Mouse (Mus musculus) erythroblast, adult 5-6 weeks (primary cell): ENCODE data around the gene Arl9. TPM values are rescaled to one million over a fixed set of nuclear protein-coding genes. Genes with fewer than 3 reads are reported as not detected.
"Not testable (repeated sequence)": the region's sequence is repeated elsewhere in the genome, so short reads cannot be mapped to it uniquely, and the experiment has no call there.

ENCODE experiments used
- ATAC-seq: replicated peaks from 2 replicates; pipeline ENCODE4 v1.8.0; 2016; ENCODE audit warnings: moderate number of reproducible peaks, mild to moderate bottlenecking, moderate TSS enrichment, inconsistent platforms; ENCODE audit not compliant: poor library complexity, low FRiP score, severe bottlenecking
- total RNA-seq, 2 experiments: library from RNA; stranded (forward) in 1 of 2; stranded (reverse) in 1 of 2; fragments of 150-400 nt in 1 of 2; fragments of 200-764, 138-1000 nt in 1 of 2; gene quantifications; 2 replicates each; pipeline versions ENCODE4 v1.2.3 to v1.2.4; 2015 to 2017; ENCODE audit warnings: low replicate concordance in 2 of 2

The Arl9 gene
- total RNA-seq (2015; ENCODE audit: low replicate concordance) (not detected in 2 replicates), total RNA-seq (2017; ENCODE audit: low replicate concordance) (not detected in 2 replicates)

GRCm38 (mm10) chr5:77004051-77004821 lies at the start of gene Arl9:
Gene Arl9, plus strand, starts transcription at chr5:77004055.
- ATAC-seq: no peak

GRCm38 (mm10) chr5:76954271-76954900 lies 49.5 kb upstream of the Arl9 start:
- no peak for ATAC-seq

GRCm38 (mm10) chr5:76955474-76955873 lies 48.4 kb upstream of the Arl9 start:
- no peak for ATAC-seq

- no peak for ATAC-seq
Measured at GRCm38 (mm10) chr5:76957954-76958353, 45.9 kb upstream of the Arl9 start.

DNA sequence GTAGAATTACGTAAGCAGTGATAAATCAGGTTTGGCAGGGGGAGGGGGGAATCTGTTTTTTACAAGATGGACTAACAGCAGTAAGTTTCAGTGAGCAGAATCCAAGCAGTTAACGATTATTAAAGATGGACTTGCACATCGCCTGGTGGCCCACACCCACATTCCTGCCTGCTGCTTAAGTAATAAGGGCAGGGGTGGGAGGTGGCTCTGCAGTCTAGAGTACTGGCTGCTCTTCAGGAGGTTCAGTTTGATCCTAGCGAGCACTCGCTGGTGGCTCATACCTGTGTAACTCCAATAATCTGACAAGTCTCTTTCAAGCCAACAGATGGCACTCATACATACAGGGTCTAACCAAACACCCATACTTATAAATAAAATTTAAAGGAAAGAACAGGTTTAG lies 44.3 kb upstream of the Arl9 start:
- no peak for ATAC-seq

GRCm38 (mm10) chr5:76962545-76962944 lies 41.3 kb upstream of the Arl9 start:
- ATAC-seq: no peak

- ATAC-seq: no peak
Measured at GRCm38 (mm10) chr5:76964651-76965050, 39.2 kb upstream of the Arl9 start.

GRCm38 (mm10) chr5:76969250-76969649 lies 34.6 kb upstream of the Arl9 start:
- ATAC-seq: no peak

DNA sequence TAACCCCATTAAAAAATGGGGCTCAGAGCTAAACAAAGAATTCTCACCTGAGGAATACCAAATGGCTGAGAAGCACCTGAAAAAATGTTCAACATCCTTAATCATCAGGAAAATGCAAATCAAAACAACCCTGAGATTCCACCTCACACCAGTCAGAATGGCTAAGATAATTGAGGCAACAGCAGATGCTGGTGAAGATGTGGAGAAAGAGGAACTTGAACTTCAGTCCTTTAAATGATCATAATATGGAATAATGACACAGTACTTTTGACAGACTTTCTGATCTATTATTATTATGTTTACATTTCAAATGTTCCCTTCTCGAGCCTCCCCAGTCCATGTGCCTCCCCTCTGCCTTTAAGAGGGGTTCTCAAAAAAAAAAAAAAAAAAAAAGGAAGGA lies 32.7 kb upstream of the Arl9 start:
- ATAC-seq: not testable (repeated sequence)

GRCm38 (mm10) chr5:76973488-76973887 lies 30.4 kb upstream of the Arl9 start:
- ATAC-seq: no peak

GRCm38 (mm10) chr5:76974207-76974553 lies 29.7 kb upstream of the Arl9 start:
- ATAC-seq: peak; percentile 52

DNA sequence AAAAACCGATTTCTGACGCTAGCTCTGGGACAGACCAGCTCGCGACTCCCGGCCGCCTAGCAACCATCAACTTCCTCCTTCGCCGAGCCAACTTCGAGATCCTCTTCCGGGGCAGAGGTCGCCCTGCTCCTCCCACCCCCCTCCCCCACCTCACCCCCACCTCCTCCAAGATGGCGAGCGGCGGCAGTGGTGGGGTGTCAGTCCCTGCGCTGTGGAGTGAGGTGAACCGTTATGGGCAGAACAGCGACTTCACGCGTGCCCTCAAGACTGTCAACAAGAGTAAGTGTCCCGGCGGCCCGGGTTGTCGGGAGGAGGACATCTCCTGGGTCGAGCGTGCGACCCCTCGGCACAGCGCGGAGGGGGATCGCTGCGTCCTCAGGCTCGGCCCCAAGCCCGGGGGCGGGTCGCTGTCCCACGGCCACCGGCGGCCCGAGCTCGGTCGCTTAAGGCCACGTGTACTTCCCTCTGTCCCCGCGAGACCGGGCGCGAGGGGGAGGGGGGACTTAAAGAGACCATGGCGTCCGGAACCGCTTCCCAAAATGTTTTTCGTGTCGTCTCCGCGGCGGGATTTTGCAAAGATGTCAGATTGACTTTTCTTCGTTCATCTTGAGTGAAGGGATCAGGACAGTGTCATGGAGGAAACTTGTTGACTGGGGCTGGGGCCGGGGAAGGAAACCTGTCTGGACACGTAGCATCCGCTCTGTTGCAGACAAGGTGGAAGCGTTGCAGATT lies 29.1 kb upstream of the Arl9 start, which contains the start of gene Srp72:
Gene Srp72 (plus strand): TSS at position 130 of the 732 bp plus-strand sequence.
- peak; percentile 94 for ATAC-seq

DNA sequence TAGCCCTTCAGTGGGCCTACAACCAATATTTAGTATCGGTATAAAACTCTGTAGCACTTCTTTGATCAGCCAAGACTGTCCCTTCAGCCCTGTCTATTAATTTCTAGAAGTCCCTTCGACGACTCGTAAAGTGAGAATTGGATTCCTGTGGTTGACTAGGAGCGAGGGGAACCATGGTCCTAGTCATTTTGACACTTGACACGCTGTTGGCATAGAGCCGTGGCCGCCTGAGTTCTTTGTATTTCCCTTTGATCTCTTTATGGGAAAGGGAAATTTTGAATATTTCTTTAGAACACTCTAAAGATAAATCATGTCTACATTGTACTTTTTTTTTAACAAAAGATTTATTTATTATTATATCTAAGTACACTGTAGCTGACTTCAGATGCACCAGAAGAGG lies 28.1 kb upstream of the Arl9 start:
- no peak for ATAC-seq

GRCm38 (mm10) chr5:76984015-76984414 lies 19.8 kb upstream of the Arl9 start:
- ATAC-seq: no peak

DNA sequence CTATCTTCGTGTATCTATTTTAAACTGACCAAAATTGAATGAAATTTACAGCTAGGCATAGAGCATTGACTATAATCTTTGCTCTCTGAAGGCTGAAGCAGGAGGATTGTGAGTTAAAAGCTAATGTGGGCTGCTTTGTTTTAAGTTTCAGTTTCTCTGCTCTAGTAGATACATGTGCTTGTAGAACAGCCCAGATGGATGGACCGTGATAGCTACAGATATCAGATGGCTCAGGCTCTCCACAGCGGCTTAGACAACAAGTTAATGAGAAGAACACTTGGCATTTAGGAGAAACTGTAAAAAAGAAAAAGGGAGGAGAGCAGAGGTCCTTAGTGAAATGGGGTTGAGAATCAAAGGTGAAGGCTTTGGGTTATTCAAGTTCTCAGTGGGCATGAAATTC lies 13.1 kb upstream of the Arl9 start:
- ATAC-seq: no peak

DNA sequence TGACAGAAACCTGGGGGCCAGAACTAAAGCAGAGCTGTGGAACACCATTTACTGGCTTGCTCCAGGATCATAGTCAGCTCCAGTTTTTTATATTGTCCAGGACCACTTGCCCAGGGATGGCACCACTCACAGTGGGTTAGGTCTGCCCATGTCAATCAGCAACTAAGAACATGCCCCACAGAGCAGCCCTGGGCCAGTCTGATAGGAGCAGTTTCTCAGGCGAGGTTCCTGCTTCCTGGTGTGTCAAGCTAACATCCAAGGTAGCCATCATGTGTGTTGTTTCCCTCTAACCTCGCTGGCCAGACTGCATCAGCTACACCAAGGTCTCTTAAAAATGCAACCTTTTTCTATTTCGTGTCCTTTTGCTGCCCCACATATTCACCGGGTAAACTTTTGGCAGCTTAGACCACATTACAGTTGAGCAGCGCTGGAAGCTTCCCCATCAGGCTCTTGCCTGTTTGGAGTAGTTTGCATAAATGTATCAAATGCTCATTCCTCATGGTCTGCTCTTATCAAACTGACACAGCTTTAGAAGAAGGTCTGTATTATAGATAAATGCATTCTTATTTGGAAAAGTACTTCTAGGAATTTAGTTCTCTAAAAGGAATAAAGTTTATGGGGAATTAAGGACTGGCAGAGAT lies 10.6 kb upstream of the Arl9 start:
- ATAC-seq: peak; percentile 84

DNA sequence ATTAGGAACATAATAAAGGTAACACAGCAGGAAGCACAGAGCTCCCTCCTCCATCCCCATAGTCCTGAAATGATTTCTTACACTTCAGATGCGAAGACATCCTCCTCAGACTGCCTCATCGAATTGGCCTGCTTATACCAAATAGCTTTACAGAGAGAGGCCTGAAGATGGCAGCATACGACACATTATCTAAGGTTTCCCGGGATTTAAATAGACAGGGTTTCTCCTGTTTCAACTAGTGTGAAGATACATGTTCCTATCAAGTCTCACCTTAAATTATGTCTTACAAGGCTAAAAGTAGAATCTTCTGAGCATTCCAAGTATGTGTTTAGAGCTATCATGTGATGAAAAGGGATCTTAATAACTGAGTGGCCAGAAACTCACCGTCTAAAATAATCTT lies 5.4 kb upstream of the Arl9 start:
- ATAC-seq: no peak

DNA sequence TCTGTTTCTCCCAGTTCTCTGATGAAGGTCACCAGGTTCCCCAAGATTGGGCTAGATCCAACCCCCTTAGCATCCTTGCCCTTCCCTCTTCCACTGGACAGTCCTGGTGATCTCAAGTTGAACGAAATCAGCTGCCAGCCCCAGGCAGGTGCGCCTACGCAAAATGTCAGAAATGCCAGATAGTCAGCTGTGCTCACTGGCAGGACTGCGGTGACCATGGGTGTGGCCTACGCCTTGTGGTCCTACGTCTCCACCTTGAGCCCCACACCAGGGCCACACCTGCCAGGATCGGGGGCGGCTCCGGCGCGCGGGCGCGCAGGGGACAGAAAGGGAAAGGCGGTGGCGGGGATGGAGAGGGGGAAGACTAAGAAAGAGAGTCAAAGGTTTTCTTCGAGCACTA lies 2.7 kb upstream of the Arl9 start:
- no peak for ATAC-seq

- ATAC-seq: no peak
Measured at GRCm38 (mm10) chr5:77010352-77010751, 6.5 kb downstream of the Arl9 start.

DNA sequence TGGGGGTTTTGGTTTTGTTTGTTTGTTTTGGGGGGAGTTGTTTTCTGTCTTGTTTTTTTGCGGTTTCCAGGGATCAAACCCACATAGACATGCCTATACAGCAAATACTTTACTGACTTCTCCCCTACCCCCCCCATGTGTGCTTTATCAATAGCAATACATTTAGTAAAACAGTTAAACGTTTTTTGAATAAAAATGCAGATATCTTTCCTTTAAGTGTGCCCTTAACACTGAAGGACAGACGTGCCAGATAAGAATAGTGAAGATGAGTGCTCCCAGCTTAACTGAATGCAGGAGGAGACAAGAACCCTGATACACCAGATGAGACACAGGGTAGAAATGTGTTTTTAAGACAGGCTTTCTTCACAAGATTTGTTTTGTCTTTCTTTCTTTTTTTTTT lies 7.2 kb downstream of the Arl9 start:
- no peak for ATAC-seq
